Mouse (Mus musculus) embryo, embryonic 11.5 days (tissue): ENCODE measurements around the gene D16Ertd472e.

Experiments used
- DNase-seq: peaks from one replicate; pipeline ENCODE4 v3.0.0-alpha.2; 2012; ENCODE audit warnings: low read depth, low spot score

Gene D16Ertd472e

GRCm38 (mm10) chr16:78576478-78577084 is at the start of gene D16Ertd472e:
Gene D16Ertd472e (minus strand): TSS chr16:78576708.
- peak; percentile 71 for DNase-seq

- no peak for DNase-seq
Observed at GRCm38 (mm10) chr16:78622755-78623154, 46.2 kb upstream of the D16Ertd472e start.

- no peak for DNase-seq
Observed at GRCm38 (mm10) chr16:78619386-78619785, 42.9 kb upstream of the D16Ertd472e start.

- DNase-seq: no peak
Observed at GRCm38 (mm10) chr16:78617757-78618532, 41.4 kb upstream of the D16Ertd472e start.

- no peak for DNase-seq
Observed at GRCm38 (mm10) chr16:78606202-78606601, 29.7 kb upstream of the D16Ertd472e start.

GRCm38 (mm10) chr16:78598919-78599318 is 22.4 kb upstream of the D16Ertd472e start:
- DNase-seq: no peak

- no peak for DNase-seq
Observed at GRCm38 (mm10) chr16:78596381-78596780, 19.9 kb upstream of the D16Ertd472e start.

- no peak for DNase-seq
Observed at GRCm38 (mm10) chr16:78595821-78596220, 19.3 kb upstream of the D16Ertd472e start.

GRCm38 (mm10) chr16:78594154-78594553 is 17.6 kb upstream of the D16Ertd472e start:
- DNase-seq: no peak

GRCm38 (mm10) chr16:78591130-78591529 is 14.6 kb upstream of the D16Ertd472e start:
- no peak for DNase-seq

- no peak for DNase-seq
Observed at GRCm38 (mm10) chr16:78588821-78589220, 12.3 kb upstream of the D16Ertd472e start.

GRCm38 (mm10) chr16:78586621-78587020 is 10.1 kb upstream of the D16Ertd472e start:
- no peak for DNase-seq

- DNase-seq: no peak
Observed at GRCm38 (mm10) chr16:78585664-78586397, 9.3 kb upstream of the D16Ertd472e start.

GRCm38 (mm10) chr16:78585163-78585562 is 8.7 kb upstream of the D16Ertd472e start:
- no peak for DNase-seq

- DNase-seq: no peak
Observed at GRCm38 (mm10) chr16:78583968-78584367, 7.5 kb upstream of the D16Ertd472e start.

- no peak for DNase-seq
Observed at GRCm38 (mm10) chr16:78580387-78580786, 3.9 kb upstream of the D16Ertd472e start.

GRCm38 (mm10) chr16:78579386-78579785 is 2.9 kb upstream of the D16Ertd472e start:
- no peak for DNase-seq

- no peak for DNase-seq
Observed at GRCm38 (mm10) chr16:78577085-78577671, 670 bp upstream of the D16Ertd472e start.

- DNase-seq: no peak
Observed at GRCm38 (mm10) chr16:78575852-78576477, 543 bp downstream of the D16Ertd472e start.

GRCm38 (mm10) chr16:78575190-78575851 is 1.2 kb downstream of the D16Ertd472e start:
- DNase-seq: no peak

- DNase-seq: no peak
Observed at GRCm38 (mm10) chr16:78574241-78574640, 2.3 kb downstream of the D16Ertd472e start.
